Mouse (Mus musculus) frontal cortex, postnatal 25 days (tissue): ENCODE measurements around the gene Tnr.

Experiments
- DNase-seq, 2 experiments: peaks; one replicate each; pipeline ENCODE4 v3.0.0; 2022; ENCODE audit warnings: low spot score in 2 of 2

Tnr gene

GRCm38 (mm10) chr1:159565129-159565528, 41.6 kb downstream of the Tnr start:
- DNase-seq: no peak

- no peak for DNase-seq
Observed at GRCm38 (mm10) chr1:159566046-159566445, 42.5 kb downstream of the Tnr start.

GRCm38 (mm10) chr1:159567171-159567570, 43.6 kb downstream of the Tnr start:
- no peak for DNase-seq

GRCm38 (mm10) chr1:159570270-159570669, 46.7 kb downstream of the Tnr start:
- DNase-seq: no peak

GRCm38 (mm10) chr1:159570831-159571230, 47.3 kb downstream of the Tnr start:
- DNase-seq: no peak

- no peak for DNase-seq
Observed at GRCm38 (mm10) chr1:159571951-159572350, 48.4 kb downstream of the Tnr start.

- DNase-seq: no peak
Observed at GRCm38 (mm10) chr1:159573116-159573515, 49.5 kb downstream of the Tnr start.

- no peak for DNase-seq
Observed at GRCm38 (mm10) chr1:159574661-159575060, 51.1 kb downstream of the Tnr start.

GRCm38 (mm10) chr1:159576246-159576645, 52.7 kb downstream of the Tnr start:
- DNase-seq: no peak

GRCm38 (mm10) chr1:159578391-159578790, 54.8 kb downstream of the Tnr start:
- no peak for DNase-seq

- DNase-seq: no peak
Observed at GRCm38 (mm10) chr1:159580335-159580921, 56.9 kb downstream of the Tnr start.

- no peak for DNase-seq
Observed at GRCm38 (mm10) chr1:159583877-159584276, 60.3 kb downstream of the Tnr start.

GRCm38 (mm10) chr1:159588741-159589140, 65.2 kb downstream of the Tnr start:
- DNase-seq: no peak

GRCm38 (mm10) chr1:159594099-159595058, 70.8 kb downstream of the Tnr start:
- DNase-seq: no peak

- DNase-seq: no peak
Observed at GRCm38 (mm10) chr1:159595729-159596128, 72.2 kb downstream of the Tnr start.

- no peak for DNase-seq
Observed at GRCm38 (mm10) chr1:159596640-159597039, 73.1 kb downstream of the Tnr start.

- no peak for DNase-seq
Observed at GRCm38 (mm10) chr1:159613561-159613960, 90.0 kb downstream of the Tnr start.

GRCm38 (mm10) chr1:159614062-159614601, 90.6 kb downstream of the Tnr start:
- DNase-seq: no peak

GRCm38 (mm10) chr1:159614644-159615431, 91.3 kb downstream of the Tnr start:
- no peak for DNase-seq

GRCm38 (mm10) chr1:159615686-159616085, 92.1 kb downstream of the Tnr start:
- DNase-seq: no peak

GRCm38 (mm10) chr1:159619205-159619604, 95.6 kb downstream of the Tnr start:
- no peak for DNase-seq

GRCm38 (mm10) chr1:159621321-159621720, 97.8 kb downstream of the Tnr start:
- no peak for DNase-seq
